In the genomic region with DNA sequence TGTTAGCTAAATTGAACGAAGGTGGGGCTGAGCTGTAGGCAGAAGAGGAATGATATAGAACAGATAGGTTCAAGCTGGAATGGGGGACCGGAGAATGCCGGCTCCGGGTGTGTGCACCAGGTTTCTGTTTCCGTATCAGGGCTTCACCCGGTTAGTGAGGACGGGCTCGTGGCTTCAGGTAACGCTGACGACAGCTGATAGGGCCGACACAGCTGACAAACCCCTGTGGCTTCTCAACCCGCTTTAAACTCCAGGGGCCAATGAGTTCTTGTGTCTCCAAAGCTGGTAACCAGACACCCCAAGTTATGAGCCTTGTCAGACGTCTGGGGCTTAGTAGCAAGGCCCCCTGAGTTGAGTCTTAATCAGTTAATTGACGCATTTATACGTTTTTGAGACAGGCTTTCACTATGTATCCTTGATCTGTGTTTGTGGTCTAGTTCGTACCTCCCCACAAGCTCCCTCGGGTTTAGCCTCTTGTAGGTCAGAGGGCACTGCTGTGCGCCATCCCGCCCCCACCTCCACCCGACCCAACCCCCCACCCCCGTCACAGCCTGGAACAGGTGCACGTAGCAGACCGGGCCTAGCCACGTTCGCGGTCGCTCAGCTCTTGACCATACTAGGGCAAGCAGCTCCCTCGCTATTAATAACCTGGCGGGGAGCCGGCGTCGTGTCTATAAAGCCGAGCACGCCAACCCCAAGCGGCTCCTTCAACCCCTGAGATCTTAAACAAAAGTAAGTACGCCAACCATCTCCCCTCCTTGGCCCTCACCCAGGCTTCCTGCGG, we compare ENCODE assay signal across 10 mouse cellular contexts. TPM values are rescaled to one million over a fixed set of nuclear protein-coding genes. Genes with fewer than 3 reads are reported as not detected.
DNase-seq lines count a peak whose midpoint lies in the region; ATAC-seq and TF ChIP-seq lines count a peak whose summit lies in the region.
"Had no signal": no experiment of that assay in that cellular context is flagged by ENCODE, and none has a peak within 500 bp of the region (broad histone marks: within the 10 kb centered on the region; RNA-seq: fewer than 3 reads in every experiment).

No protein-coding gene starts in this region.

- no peak overlapping the region for H3K27ac ChIP-seq in neural tube, embryonic 12.5 days
- peak overlapping the region; percentile 98 for H3K27ac ChIP-seq in heart, postnatal 0 days (ENCODE audit: low read depth)
- no peak overlapping the region for H3K27ac ChIP-seq in liver, embryonic 16.5 days (ENCODE audit: low read length)
- H3K27ac ChIP-seq in stomach, postnatal 0 days (replicated peaks) = peak overlapping the region; percentile 93

- DNase-seq in adrenal gland, postnatal 10 days = peak; percentile 56
- DNase-seq in adrenal gland, adult 18-20 months (ENCODE audit: low spot score in 2 of 2) = no peak
- no peak for DNase-seq in neural tube, embryonic 10.5 days (ENCODE audit: extremely low spot score, low spot score)
- peak; percentile 83 for DNase-seq in heart, postnatal 0 days (ENCODE audit: low spot score)
- DNase-seq in stomach, postnatal 0 days (ENCODE audit: low spot score) = peak; percentile 69
- no peak for DNase-seq in layer of hippocampus, postnatal 25 days (ENCODE audit: extremely low spot score in 1 of 2, low spot score in 1 of 2)

- 0 out of 2 replicates have a peak overlapping the region, but pooled peaks have one; percentile 33 for H3K9ac ChIP-seq in neural tube, embryonic 12.5 days
- peak overlapping the region; percentile 74 for H3K9ac ChIP-seq in heart, postnatal 0 days (replicated peaks; ENCODE audit: low read depth, low read length)
- peak overlapping the region; percentile 15; the same call in 1 of the 2 replicates for H3K9ac ChIP-seq in liver, embryonic 16.5 days (ENCODE audit: low read depth, low read length)
- H3K9ac ChIP-seq in stomach, postnatal 0 days (ENCODE audit: low read length) = peak overlapping the region; percentile 61

- ATAC-seq in neural tube, embryonic 12.5 days (ENCODE audit: low FRiP score, low read depth) = no peak
- peak; percentile 67 for ATAC-seq in heart, postnatal 0 days (ENCODE audit: insufficient read depth, low read depth)
- ATAC-seq in liver, embryonic 16.5 days (ENCODE audit: low read depth) = no peak
- ATAC-seq in stomach, postnatal 0 days (ENCODE audit: low FRiP score, low TSS enrichment) = peak; percentile 37; the same call in 1 of the 2 replicates

- H3K9me3 ChIP-seq in neural tube, embryonic 12.5 days = no peaks in the 10 kb centered on the region
- no peaks in the 10 kb centered on the region for H3K9me3 ChIP-seq in heart, postnatal 0 days (replicated peaks; ENCODE audit: control insufficient read depth, low read length)
- no peaks in the 10 kb centered on the region for H3K9me3 ChIP-seq in liver, embryonic 16.5 days (replicated peaks; ENCODE audit: control insufficient read depth, low read length)
- H3K9me3 ChIP-seq in stomach, postnatal 0 days (ENCODE audit: control insufficient read depth, low read length) = no peaks in the 10 kb centered on the region

- no peak for TF ChIP-seq CTCF in heart, postnatal 0 days (IDR thresholded peaks at IDR 0.05; ENCODE audit: low read depth)
- TF ChIP-seq CTCF in stomach, postnatal 0 days (IDR thresholded peaks at IDR 0.05; ENCODE audit: low read depth) = no peak

- 17% methylated on average over 37 of the region's 37 CpGs for WGBS in neural tube, embryonic 12.5 days
- WGBS in heart, postnatal 0 days = 7% methylated on average over 37 of the region's 37 CpGs
- WGBS in liver, embryonic 16.5 days (ENCODE audit: insufficient replicate concordance) = 7% methylated on average over 37 of the region's 37 CpGs
- 12% methylated on average over 37 of the region's 37 CpGs for WGBS in stomach, postnatal 0 days

- H3K4me2 ChIP-seq in neural tube, embryonic 12.5 days (replicated peaks) = 0 out of 2 replicates have a peak overlapping the region, but pooled peaks have one; percentile 3
- H3K4me2 ChIP-seq in heart, postnatal 0 days (ENCODE audit: low read depth, low read length) = peak overlapping the region; percentile 62
- H3K4me2 ChIP-seq in liver, embryonic 16.5 days (ENCODE audit: low read depth, low read length) = peak overlapping the region; percentile 39
- peak overlapping the region; percentile 46 for H3K4me2 ChIP-seq in stomach, postnatal 0 days (replicated peaks; ENCODE audit: low read depth)

- peak; percentile 91 for TF ChIP-seq EP300 in heart, postnatal 0 days (IDR thresholded peaks at IDR 0.05; ENCODE audit: low read depth)
- no peak for TF ChIP-seq EP300 in stomach, postnatal 0 days (optimal IDR thresholded peaks at IDR 0.05)

- peaks cover 19% of the 10 kb centered on the region for H3K4me1 ChIP-seq in neural tube, embryonic 12.5 days
- H3K4me1 ChIP-seq in heart, postnatal 0 days (ENCODE audit: control insufficient read depth, insufficient read depth) = peaks cover 17% of the 10 kb centered on the region; the same call in 1 of the 2 replicates
- peaks cover 34% of the 10 kb centered on the region for H3K4me1 ChIP-seq in liver, embryonic 16.5 days (ENCODE audit: control insufficient read depth, low read depth, low read length)
- peaks cover 2% of the 10 kb centered on the region; the same call in 1 of the 2 replicates for H3K4me1 ChIP-seq in stomach, postnatal 0 days (replicated peaks; ENCODE audit: control insufficient read depth, insufficient read depth)

- no peak overlapping the region for H3K4me3 ChIP-seq in neural tube, embryonic 12.5 days
- peak overlapping the region; percentile 51 for H3K4me3 ChIP-seq in heart, postnatal 0 days (ENCODE audit: low read depth, low read length)
- H3K4me3 ChIP-seq in liver, embryonic 16.5 days (ENCODE audit: low read depth, low read length) = no peak overlapping the region; the same call in 1 of the 2 replicates
- peak overlapping the region; percentile 24 for H3K4me3 ChIP-seq in stomach, postnatal 0 days (ENCODE audit: low read depth, low read length)

- peaks cover 19% of the 10 kb centered on the region for H3K36me3 ChIP-seq in neural tube, embryonic 12.5 days
- no peaks in the 10 kb centered on the region for H3K36me3 ChIP-seq in heart, postnatal 0 days (replicated peaks; ENCODE audit: control insufficient read depth, insufficient read depth, low read length)
- peaks cover 6% of the 10 kb centered on the region for H3K36me3 ChIP-seq in liver, embryonic 16.5 days (ENCODE audit: control insufficient read depth, insufficient read depth)
- peaks cover 4% of the 10 kb centered on the region; the same call in 1 of the 2 replicates for H3K36me3 ChIP-seq in stomach, postnatal 0 days (ENCODE audit: control insufficient read depth, insufficient read depth, low read length)

- peaks cover 41% of the 10 kb centered on the region for H3K27me3 ChIP-seq in neural tube, embryonic 12.5 days (replicated peaks)
- H3K27me3 ChIP-seq in heart, postnatal 0 days (ENCODE audit: control insufficient read depth, insufficient read depth, low read length) = no peaks in the 10 kb centered on the region
- H3K27me3 ChIP-seq in liver, embryonic 16.5 days (ENCODE audit: control insufficient read depth, insufficient read depth, low read depth, low read length) = peaks cover 52% of the 10 kb centered on the region
- H3K27me3 ChIP-seq in stomach, postnatal 0 days (ENCODE audit: control insufficient read depth, insufficient read depth, low read length) = no peaks in the 10 kb centered on the region

RNA-seq across cellular contexts. Expression of a gene that starts 7.7 kb away (rescaled TPM):
- 1 to 10 TPM in 1 of 2 experiments, under 1 TPM in 1; 0.15 to 4.9 TPM for total RNA-seq in adrenal gland, postnatal 10 days (2021)
- total RNA-seq in adrenal gland, adult 18-20 months (2021) = not detected
- polyA plus RNA-seq in neural tube, embryonic 12.5 days (2016; fragmentation: Nextera tagmentation; extraction: Ambion mirVana) = 0.14 TPM in 1 of 2 replicates, not detected in the other
- 30.5 and 35.2 TPM in 2 replicates for total RNA-seq in heart, postnatal 0 days (2014; rRNA removed; ENCODE audit: low replicate concordance)
- 13.0 and 14.2 TPM in 2 replicates for polyA plus RNA-seq in heart, postnatal 0 days (2015; fragmentation: Nextera tagmentation; extraction: Ambion mirVana)
- polyA plus RNA-seq in liver, embryonic 16.5 days (2015; fragmentation: Nextera tagmentation; extraction: Ambion mirVana) = 0.05 TPM in 1 of 2 replicates, not detected in the other
- polyA plus RNA-seq in stomach, postnatal 0 days (2015; fragmentation: Nextera tagmentation; extraction: Ambion mirVana) = 0.07 TPM in 1 of 2 replicates, not detected in the other
- under 1 TPM; 0.19 to 0.20 TPM for total RNA-seq in layer of hippocampus, postnatal 25 days (2021)

RNA-seq across cellular contexts. Expression of a gene that starts 10.5 kb away (rescaled TPM):
- total RNA-seq in adrenal gland, postnatal 10 days (2021) = not detected
- total RNA-seq in adrenal gland, adult 18-20 months (2021) = not detected
- polyA plus RNA-seq in neural tube, embryonic 12.5 days (2016; fragmentation: Nextera tagmentation; extraction: Ambion mirVana) = not detected in 2 replicates
- total RNA-seq in heart, postnatal 0 days (2014; rRNA removed; ENCODE audit: low replicate concordance) = not detected in 2 replicates
- polyA plus RNA-seq in heart, postnatal 0 days (2015; fragmentation: Nextera tagmentation; extraction: Ambion mirVana) = 0.12 TPM in 1 of 2 replicates, not detected in the other
- not detected in 2 replicates for polyA plus RNA-seq in liver, embryonic 16.5 days (2015; fragmentation: Nextera tagmentation; extraction: Ambion mirVana)
- polyA plus RNA-seq in stomach, postnatal 0 days (2015; fragmentation: Nextera tagmentation; extraction: Ambion mirVana) = 0.07 TPM in 1 of 2 replicates, not detected in the other
- not detected for total RNA-seq in layer of hippocampus, postnatal 25 days (2021)
- polyA plus RNA-seq: cortical plate, adult 2 months; neural tube, embryonic 11.5 days had no signal

RNA-seq across cellular contexts. Expression of a gene that starts 11.4 kb away (rescaled TPM):
- total RNA-seq in adrenal gland, postnatal 10 days (2021) = 10 to 100 TPM; 55.3 to 55.6 TPM
- total RNA-seq in adrenal gland, adult 18-20 months (2021) = 10 to 100 TPM; 63.4 to 74.2 TPM
- 87.7 and 88.4 TPM in 2 replicates for polyA plus RNA-seq in neural tube, embryonic 12.5 days (2016; fragmentation: Nextera tagmentation; extraction: Ambion mirVana)
- 56.5 and 72.7 TPM in 2 replicates for total RNA-seq in heart, postnatal 0 days (2014; rRNA removed; ENCODE audit: low replicate concordance)
- 29.0 and 31.7 TPM in 2 replicates for polyA plus RNA-seq in heart, postnatal 0 days (2015; fragmentation: Nextera tagmentation; extraction: Ambion mirVana)
- polyA plus RNA-seq in liver, embryonic 16.5 days (2015; fragmentation: Nextera tagmentation; extraction: Ambion mirVana) = 11.0 and 12.2 TPM in 2 replicates
- 44.6 and 51.8 TPM in 2 replicates for polyA plus RNA-seq in stomach, postnatal 0 days (2015; fragmentation: Nextera tagmentation; extraction: Ambion mirVana)
- 10 to 100 TPM; 71.7 to 71.8 TPM for total RNA-seq in layer of hippocampus, postnatal 25 days (2021)

RNA-seq across cellular contexts. Expression of a gene that starts 17.8 kb away (rescaled TPM):
- 1,000 to 10,000 TPM; 1,466 to 1,521 TPM for total RNA-seq in adrenal gland, postnatal 10 days (2021)
- total RNA-seq in adrenal gland, adult 18-20 months (2021) = 1,000 to 10,000 TPM; 1,443 to 1,598 TPM
- 515 and 520 TPM in 2 replicates for polyA plus RNA-seq in neural tube, embryonic 12.5 days (2016; fragmentation: Nextera tagmentation; extraction: Ambion mirVana)
- total RNA-seq in heart, postnatal 0 days (2014; rRNA removed; ENCODE audit: low replicate concordance) = 1,828 and 2,004 TPM in 2 replicates
- 353 and 370 TPM in 2 replicates for polyA plus RNA-seq in heart, postnatal 0 days (2015; fragmentation: Nextera tagmentation; extraction: Ambion mirVana)
- 266 and 282 TPM in 2 replicates for polyA plus RNA-seq in liver, embryonic 16.5 days (2015; fragmentation: Nextera tagmentation; extraction: Ambion mirVana)
- 337 and 380 TPM in 2 replicates for polyA plus RNA-seq in stomach, postnatal 0 days (2015; fragmentation: Nextera tagmentation; extraction: Ambion mirVana)
- 100 to 1,000 TPM; 896 to 944 TPM for total RNA-seq in layer of hippocampus, postnatal 25 days (2021)

RNA-seq across cellular contexts. Expression of a gene that starts 26.5 kb away (rescaled TPM):
- 10 to 100 TPM; 25.8 to 26.5 TPM for total RNA-seq in adrenal gland, postnatal 10 days (2021)
- total RNA-seq in adrenal gland, adult 18-20 months (2021) = 10 to 100 TPM; 27.3 to 29.7 TPM
- polyA plus RNA-seq in neural tube, embryonic 12.5 days (2016; fragmentation: Nextera tagmentation; extraction: Ambion mirVana) = 67.6 and 70.6 TPM in 2 replicates
- 14.4 and 19.6 TPM in 2 replicates for total RNA-seq in heart, postnatal 0 days (2014; rRNA removed; ENCODE audit: low replicate concordance)
- 19.8 and 20.7 TPM in 2 replicates for polyA plus RNA-seq in heart, postnatal 0 days (2015; fragmentation: Nextera tagmentation; extraction: Ambion mirVana)
- 21.8 and 22.1 TPM in 2 replicates for polyA plus RNA-seq in liver, embryonic 16.5 days (2015; fragmentation: Nextera tagmentation; extraction: Ambion mirVana)
- polyA plus RNA-seq in stomach, postnatal 0 days (2015; fragmentation: Nextera tagmentation; extraction: Ambion mirVana) = 18.7 and 20.9 TPM in 2 replicates
- total RNA-seq in layer of hippocampus, postnatal 25 days (2021) = 10 to 100 TPM; 28.2 to 28.9 TPM

Comparison
In these comparisons a context has a peak if more than half of its experiments do, and no peak if none do; other contexts are left out.
1. DNase-seq: peak in adrenal gland, postnatal 10 days (single experiment), heart, postnatal 0 days (single experiment) and stomach, postnatal 0 days (single experiment); none in adrenal gland, adult 18-20 months (0 of 2), neural tube, embryonic 10.5 days (single experiment) and layer of hippocampus, postnatal 25 days (0 of 2).
2. ATAC-seq: peak in heart, postnatal 0 days (single experiment) and stomach, postnatal 0 days (single experiment); none in neural tube, embryonic 12.5 days (single experiment) and liver, embryonic 16.5 days (single experiment).
3. H3K27ac ChIP-seq: peak in heart, postnatal 0 days (single experiment) and stomach, postnatal 0 days (single experiment); none in neural tube, embryonic 12.5 days (single experiment) and liver, embryonic 16.5 days (single experiment).
4. H3K4me2 ChIP-seq: peak in every context shown above with its lines; median percentile 62 in heart, postnatal 0 days; 46 in stomach, postnatal 0 days; 39 in liver, embryonic 16.5 days; 3 in neural tube, embryonic 12.5 days.
5. H3K4me3 ChIP-seq: peak in heart, postnatal 0 days (single experiment) and stomach, postnatal 0 days (single experiment); none in neural tube, embryonic 12.5 days (single experiment) and liver, embryonic 16.5 days (single experiment).
6. H3K9ac ChIP-seq: peak in every context shown above with its lines; median percentile 74 in heart, postnatal 0 days; 61 in stomach, postnatal 0 days; 33 in neural tube, embryonic 12.5 days; 15 in liver, embryonic 16.5 days.